Mouse (Mus musculus): ENCODE measurements around the gene Lrrc23.
A peak's percentile ranks its signal among the peaks of the same experiment; 100 is the strongest.

Lrrc23 gene

DNA sequence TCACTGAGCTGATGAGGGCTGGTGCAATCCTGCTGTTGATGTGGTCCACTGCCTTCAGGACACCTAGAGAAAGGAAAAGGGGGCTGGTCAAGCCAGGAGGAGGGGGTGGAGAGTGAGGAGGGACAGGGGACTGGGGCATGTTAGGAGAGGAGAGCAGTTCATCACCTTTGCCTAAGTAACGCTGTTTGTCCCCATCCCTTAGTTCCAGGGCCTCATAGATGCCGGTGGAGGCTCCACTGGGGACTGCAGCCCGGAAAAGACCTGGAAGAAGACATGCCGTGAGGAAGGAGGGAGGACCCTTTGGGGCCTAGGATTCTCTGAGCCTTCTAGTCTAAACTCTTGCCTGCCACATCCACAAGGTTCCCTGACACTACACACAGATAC, 12.0 kb downstream of the Lrrc23 start:
- no peak for DNase-seq

DNA sequence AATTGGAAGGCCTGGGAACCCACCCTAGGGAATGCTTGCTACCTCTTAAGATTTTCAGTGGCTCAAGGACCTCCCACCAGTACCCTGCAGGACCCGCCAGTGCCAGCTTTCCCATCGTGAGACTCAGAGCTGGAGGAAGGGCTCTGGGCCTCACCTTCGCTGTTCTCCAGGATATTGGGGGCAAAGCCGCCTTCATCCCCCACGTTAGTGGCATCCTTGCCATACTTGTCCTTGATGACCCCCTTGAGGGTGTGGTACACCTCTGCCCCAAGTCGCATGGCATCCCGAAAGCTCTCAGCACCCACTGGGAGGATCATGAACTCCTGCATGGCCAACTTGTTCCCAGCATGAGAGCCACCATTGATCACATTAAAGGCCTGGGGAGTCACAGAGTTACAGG, 13.6 kb downstream of the Lrrc23 start:
- no peak for DNase-seq

DNA sequence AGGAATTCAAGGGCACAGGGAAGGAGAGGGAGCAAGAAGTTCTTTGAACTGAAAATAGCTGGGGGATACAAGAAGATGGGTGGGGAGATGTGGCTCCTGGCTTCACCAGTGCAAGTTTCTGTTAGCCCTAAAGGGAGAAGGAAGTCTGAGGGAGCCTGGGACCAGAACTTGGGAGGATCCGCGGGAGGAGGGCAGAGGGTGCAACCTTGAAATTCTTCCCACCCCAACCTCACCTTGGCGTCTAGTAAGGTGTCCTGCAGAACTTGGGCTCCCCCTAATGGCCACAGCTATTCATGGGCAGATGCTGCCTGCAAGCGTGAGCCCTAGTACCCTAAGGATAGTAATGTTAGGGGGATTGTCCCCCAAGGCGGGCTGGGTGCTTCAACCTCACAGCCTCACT, 20.3 kb downstream of the Lrrc23 start:
- DNase-seq, result peak; percentile 72

DNA sequence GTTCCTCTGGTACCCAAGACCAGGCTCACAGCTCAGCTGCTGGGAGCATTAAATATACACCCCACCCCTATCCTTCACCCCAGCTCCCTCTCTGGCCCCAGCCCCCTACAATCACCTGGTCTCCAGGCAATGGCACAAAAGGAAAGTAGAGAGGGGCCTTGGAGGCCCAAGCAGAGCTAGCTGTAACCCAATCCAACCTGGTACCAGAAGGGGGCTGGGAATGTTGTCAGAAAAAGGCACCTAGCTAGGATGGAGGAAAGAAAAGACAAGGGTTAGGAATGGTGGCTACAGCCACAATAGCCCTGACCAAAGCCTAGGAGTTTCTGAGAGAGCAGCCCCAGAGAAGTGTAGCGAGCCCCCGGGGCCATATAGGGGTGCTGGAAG, 20.7 kb downstream of the Lrrc23 start:
- no peak for DNase-seq

DNA sequence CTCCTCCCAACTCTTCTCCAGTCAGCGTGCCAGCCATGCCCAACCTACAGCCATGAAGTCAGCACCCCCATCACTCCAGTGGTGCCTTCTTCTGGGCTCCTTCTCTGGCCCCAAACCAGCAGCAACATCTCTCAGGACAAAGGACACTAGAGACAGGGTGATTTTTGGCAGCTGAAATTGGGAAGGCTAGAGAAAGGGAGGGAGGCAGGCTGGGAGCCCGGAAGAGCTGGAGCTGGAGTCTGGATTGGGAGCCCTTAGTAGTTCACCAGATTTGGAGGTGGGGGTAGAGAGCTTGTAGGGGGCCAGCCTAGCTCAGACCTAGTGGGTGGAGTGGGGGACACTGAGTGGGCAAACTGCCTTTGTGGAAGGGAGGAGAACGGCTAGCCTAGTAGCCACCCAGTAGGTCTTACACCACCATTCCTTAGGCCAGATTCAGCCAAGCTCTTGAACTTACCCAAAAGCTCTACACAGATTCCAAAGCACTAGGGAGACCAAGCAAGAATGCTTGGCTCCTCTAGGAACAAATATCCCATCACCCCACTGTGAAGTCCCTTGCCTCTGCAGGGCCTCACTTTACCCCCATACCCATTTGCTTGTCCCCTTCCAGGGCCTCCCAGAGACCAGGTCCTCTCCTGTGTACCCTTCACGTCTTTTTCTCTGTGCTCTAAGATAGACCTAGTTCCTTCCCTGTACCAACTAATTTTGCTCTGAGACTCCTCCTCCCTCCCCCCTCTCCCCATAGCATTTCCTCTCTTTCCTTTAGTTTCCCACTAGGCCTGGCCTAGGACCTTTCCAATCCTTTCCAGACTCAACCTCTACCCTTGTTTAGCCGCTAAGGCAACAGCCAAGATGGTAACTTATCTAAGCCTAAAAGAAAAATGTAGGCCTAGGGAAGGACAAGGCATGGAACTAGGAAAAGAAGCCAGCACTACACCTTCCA, 21.3 kb downstream of the Lrrc23 start:
- DNase-seq, result peak; percentile 63

DNA sequence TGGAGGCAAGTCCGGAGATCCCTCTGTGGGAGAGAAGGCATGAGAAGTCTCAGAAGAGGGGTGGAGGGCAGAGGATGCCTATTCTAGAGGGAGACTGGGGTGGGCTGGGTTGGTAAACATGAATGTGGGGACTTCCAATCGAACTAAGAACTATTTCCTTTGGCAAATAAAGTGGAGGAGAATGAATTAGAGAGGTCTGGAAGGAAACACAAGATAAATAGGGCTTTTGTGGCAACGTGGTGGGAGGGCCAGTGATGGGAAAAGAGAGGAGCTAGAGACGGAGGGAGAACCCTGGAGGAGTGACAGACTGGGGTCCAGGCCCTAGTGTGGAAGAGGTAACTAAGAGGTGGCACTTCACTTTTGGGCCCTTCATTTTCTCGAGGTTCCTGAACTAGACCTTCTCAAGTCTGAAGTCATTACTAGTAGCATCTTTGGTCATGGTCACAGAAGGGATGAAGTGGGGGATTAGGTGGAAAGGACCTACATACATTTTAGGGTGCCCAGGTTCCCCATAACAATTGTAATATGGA, 22.1 kb downstream of the Lrrc23 start:
- no peak for DNase-seq

DNA sequence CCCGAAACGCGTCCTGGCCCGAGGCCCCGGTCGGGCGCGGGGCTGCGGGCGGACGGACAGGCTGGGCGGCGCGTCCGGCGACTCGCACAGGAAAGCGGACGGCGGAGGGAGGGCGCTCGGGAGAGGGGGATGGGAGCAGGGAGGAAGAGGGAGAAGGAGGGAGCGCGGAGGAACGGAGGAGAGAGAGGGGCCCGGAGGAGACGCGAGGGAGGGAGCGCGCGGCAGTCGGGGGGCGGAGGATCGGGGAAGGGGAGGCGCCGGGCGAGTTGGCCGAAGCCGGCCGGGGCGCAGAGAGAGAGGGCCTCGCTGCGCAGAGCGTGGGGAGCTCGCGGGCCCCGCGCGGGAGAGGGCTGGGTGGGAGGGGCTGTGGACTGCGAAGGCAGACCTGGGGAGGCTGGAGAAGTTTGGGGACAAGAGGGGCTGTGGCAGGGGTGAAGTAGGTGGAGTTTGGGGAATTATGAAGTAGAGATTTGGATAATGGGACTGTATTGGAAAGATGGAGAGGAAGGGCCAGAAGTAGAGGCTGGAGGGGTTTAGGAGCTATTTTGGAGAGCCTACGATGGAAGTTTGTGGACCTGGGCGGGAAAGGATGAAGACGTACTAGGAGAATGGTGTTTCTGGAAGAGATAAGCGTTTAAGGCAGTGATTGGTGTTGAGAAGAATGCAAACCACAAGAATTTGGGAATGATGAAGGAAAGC, 22.7 kb downstream of the Lrrc23 start:
- peak; percentile 84 for DNase-seq

DNA sequence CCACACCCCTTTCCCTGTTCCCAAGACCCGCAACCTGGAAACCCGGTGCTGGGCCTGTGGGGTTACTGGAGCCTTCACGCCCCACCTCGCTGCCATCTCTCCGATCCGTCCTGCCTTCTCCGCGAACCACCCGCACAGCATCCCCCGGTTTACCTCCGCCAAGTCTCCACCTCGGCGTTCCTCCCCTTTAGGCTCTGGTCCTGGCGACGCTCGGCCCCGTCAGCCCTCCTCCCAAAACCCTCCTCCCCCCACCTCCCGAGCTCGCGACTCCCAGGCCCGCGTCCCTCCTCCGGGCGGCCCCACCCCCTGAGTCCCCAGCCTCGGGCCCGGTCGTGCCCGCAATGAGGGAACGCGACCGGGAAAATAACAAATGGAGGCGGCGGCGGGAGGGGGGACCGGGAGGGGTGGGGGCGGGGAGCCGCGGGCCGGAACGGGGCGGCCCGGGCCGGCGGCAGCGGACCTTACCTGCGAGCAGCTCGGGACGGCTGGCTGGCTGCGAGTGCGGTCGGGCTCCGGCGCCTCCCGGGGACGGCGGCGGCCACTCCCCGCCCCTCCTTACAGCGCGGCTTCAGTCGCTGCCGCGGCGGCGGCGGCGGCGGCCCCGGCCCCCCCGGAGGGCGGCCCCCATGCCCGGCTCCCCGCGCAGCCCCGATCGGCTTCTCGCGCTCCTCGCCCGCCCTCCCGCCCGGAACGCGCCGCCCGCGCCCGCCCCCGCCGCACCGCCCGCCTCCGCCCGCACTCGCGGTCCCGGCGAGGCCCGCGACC, 23.5 kb downstream of the Lrrc23 start, which contains the start of the genes Gm45234 and Atn1:
Gm45234 (minus strand) TSS at position 191 of the 765 bp plus-strand sequence.
Atn1 (minus strand) TSS at position 694 of the 765 bp plus-strand sequence.
- peak; percentile 61 for DNase-seq

DNA sequence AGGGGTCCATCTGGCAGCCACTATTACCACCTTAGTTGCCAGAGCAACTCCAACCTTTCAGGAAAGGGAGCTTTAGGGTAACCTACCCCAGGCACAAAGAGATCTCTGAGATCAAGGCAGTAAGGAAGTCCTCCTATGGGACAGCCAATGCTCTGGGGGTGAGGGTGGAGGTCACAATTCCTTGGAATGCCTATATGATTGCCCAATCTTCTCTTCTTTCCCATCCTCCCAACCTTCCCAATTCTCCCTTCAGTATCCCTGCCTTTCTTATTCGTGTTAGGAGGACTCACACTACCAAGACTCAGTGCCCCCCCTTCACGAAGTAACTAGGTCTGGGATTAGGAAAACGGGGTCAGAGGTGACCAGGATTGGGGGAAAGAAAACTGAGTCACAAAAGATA, 24.2 kb downstream of the Lrrc23 start:
- no peak for DNase-seq

DNA sequence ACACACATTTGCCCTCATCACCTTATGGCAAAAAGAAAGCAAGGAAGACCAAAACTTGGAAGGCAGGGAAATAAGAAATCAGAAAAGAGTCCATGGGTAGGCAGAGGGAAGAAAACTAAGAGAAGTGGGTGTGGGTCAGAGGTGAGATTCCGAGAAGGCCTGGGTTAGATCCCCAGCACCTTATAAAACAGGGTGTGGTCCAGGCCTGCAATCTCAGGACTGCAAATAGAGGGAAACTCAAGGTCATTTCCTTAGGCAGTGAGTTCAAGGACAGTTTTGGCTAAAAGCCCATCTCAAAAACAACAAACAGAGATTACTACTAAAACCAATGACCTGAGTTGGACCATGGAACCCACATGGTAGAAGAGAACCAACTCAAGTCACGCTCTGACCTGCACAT, 25.7 kb downstream of the Lrrc23 start:
- DNase-seq, result no peak

DNA sequence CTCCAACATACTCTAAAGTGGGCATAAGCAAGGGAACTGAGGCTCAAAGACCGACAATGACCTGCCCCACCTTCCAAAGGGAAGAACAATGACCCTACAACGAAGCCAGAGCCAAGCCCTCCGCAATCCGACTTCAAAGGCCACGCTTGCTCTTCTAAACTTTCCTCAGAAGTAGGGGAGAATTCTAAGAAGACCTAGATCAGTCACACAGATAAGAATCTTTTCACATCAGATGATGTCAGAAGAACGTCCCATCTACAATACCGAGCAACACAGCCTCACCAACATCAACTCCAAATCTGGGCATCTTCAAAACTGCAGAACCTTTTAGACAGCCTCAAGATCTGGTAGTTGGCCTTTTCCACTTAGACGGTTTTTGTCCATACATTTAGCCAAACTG, 29.1 kb downstream of the Lrrc23 start:
- no peak for DNase-seq

DNA sequence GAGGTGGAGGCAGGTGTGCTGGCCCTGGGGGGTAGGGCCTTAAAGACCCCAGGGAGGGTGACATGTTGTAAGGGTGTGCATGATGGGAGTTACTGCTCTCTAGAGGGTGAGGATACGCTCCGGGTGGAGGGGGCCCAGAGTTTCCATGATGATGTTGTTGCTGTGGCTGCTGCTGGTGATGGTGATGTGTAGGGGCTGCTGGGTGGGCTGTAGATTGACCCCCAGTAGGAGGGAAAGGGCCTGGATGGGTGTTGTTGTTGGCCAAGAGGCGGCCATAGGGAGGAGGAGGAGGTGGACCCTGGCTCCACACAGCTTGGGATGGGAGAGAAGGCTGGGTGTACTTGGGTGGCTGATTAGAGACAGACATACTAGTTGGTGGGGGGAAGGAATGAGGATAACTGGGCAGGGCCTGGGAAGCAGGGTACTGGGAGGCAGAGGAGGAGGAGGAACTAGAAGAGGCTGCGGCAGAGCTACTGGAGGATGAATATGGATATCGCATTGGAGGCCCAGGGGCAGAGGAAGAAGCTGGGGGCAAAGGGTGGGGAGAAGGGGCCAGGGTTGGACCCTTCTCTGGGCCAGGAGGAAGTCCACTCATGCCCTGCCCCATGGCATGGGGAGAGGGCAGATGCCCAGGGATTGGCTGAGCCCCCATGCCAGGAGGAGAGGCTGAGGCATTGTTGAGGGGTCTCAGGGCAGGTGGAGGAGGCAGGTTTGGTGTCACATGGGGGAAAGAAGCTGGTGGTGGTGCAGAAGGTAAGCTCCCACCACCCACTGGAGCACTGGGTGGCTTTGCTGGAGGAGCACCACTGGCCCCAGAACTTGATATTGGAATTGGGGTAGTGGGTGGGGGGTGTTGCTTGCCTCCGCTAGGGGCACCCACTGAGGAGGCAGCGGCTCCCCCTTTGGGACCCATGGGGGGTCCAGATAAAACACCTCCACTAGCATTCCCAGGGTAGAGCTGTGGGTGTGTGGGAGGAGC, 32.6 kb downstream of the Lrrc23 start:
- DNase-seq, result no peak

DNA sequence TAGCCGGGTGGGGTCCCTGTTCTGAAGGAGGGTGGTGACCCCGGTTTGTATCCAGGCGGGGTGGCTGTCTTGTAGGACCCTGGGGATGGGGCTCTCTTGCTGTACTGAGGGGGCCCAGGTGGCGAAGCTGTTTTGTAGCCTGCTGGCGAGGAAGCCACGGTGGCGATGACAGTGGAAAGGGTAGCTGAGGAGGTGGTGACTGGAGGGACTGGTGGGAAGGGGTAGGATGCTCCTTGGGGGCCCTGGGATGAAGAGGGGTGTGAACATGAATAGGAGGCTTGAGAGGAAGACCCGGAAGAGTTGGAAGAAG, 33.3 kb downstream of the Lrrc23 start:
- DNase-seq, result no peak

DNA sequence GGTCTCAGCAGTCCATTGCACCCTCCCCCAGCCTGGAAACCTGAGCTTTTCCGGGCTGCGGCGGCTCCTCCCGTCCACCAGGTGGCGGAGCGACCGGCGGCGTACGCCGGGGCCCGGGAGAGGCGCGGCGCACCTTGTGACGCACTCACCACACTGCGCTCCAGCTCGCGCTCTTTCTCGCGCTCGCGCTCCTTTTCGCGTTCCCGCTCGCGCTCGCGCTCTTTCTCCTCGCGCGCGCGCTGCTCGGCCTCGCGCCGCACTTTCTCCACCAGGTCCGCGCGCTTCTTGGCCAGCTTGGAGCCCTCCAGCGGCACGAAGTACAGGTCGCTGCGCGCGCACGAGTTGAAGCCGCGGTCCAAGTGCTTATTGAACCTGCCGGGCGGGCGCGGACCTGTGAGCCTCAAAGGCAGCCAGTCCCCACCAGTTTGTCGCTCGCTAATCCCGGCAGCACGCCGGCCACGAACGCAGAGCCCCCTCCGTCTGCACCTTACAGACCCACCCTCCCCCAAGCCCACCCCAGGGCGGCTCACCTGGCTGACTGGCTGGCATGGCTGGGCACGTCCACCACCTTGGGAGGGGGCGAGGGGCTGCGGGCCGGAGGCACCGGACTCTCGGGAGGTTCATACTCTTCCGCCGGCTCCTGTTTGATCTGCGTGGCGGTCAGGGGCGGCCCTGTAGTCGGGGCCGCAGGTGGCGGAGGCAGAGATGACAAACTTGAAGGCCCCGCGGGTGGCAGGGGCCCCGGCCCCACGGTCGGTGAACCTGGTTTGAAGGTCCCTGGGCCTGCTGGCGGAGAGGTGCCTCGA, 33.8 kb downstream of the Lrrc23 start:
- DNase-seq, result peak; percentile 96

DNA sequence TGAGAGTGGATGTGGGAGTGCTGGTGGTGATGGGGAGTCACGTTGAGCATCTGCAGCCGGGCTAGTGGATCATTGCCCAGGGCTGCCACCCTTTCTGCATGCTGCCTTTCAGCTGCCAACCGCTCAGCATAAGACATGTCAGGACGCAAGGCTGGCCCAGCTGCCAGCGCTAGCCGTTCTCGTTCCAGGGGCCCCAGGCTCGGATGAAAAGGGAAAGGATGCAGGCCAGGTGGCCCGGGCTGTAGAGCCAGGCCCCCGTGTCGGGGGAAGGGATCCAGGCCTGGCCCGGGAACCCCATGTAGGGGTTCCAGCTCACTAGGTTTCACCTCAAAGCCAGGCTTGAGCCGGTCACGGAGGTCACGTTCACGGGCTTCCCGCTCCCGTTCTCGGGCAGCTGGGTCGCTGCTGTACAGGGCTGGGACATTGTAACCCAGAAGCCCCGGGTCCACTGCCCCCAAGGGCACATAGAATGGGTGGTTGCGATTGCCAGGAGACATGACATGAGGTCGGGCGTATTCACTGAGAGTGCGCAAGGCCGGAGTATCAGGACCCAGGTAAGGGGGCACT, 34.7 kb downstream of the Lrrc23 start:
- DNase-seq, result no peak

DNA sequence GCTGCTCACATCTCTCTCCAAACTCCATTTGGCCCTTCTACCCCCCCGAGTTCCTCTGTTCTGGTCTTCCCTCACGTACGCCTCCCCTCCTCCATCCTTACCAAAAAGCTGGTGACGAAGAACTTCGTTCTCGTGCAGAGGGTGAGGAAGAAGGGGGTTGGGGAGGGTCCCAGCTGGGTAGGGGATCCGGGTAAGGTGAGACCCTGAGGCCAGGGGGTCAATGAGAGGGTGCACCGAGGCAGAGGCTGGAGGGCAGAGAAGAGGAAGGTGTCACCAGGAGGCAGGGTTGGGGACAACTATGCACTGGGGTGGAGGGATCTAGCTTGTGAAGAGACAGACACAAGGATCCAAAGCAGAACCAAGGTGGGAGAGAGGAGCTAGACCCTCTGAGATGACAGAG, 35.9 kb downstream of the Lrrc23 start:
- DNase-seq, result no peak

DNA sequence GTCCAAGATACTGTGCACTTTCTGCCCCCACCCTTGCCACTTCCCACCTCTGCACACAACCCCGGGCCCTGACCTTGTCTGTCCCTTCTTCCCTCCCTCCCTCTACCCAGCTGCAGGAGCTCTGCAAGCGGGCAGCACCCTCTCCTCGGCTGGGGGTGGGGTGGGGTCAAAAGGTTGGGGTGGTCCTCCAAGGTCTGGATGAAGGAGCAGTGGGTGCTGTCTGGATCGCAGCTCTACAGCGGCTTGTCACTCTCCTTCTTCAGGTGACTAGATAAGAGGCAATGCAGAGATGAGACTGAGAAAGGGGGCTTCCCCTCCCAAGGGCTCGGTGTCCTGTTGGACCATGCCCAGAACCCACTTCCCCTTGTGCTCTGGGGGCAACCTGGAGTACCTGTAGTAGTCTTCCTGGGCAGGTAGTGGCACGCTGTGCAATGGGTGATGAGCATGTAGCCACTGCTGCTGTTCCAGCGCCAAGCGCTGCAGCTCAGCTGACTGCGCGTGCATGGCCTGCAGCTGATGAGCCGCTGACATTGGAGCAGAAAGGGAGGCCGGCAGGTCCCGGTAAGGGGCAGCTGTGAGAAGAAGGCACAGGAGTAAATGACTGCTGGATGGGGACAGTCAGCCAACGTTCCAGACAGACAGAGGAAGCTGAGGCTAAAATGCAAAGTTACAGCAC, 36.5 kb downstream of the Lrrc23 start:
- no peak for DNase-seq

DNA sequence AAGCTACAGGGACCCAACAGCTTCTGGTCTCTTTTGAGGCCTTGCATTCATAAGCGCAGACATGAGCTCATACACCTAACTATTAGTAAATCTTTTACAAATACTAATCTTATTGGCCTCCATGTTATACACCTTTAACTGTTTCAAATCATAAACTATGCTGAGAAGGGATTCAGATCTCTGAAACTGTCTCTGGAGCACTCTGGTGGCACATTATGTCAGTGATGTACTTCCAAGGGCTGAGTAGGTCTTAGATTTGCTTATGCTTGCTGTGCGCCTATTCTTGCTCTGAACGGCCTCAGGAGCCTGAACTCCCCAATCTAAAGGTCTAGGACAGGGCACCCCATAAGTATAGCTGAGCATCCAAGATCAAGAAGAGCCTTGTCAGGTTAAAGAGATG, 37.7 kb downstream of the Lrrc23 start:
- no peak for DNase-seq

DNA sequence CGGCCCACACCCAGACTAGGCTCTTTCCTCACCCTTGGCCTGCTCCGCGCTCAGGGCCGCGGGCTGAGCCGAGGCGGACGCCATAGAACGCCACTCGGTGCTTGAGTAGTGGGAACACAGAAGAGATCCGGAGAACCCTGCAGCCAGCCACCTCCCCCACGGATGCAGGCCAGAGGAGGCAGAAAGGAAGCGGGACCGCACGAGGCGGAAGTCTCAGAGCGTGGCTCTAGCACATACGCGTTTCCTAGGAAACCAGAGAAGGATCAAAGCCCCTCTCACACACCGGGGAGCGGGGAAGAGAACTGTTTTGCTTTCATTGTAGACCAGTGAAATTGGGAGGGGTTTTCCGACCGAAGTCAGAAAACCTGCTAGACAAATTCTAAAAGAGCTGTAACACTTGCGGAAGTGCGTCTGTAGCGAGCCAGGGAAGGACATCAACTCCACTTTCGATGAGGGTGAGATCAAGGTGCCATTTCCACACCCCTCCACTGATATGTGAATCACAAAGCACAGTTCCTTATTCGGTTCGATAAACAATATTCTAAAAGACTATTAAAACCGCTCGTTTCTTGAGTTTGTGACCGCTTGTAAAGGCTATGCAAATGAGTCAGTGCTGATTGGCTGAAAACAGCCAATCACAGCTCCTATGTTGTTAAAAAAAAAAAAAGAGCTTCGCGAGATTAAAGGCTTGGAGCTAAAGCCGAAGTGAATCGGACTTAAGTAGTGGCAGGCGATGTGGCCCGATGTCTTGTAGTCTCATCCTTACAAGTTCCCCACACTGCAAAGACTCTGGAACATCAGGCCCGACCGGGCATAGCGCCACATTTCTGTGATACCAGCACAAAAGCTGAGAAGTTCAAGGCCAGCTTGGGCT, 38.4 kb downstream of the Lrrc23 start, which contains the start of gene Grcc10:
Grcc10 (minus strand) TSS at position 487 of the 874 bp plus-strand sequence.
- DNase-seq, result peak; percentile 89
